Mouse (Mus musculus): ENCODE measurements at regions not wholly inside any gene's neighbourhood (a gene's known extent, or its start where the extent isn't known, plus 50 kb on each side); places are given as distances from the start of the nearest gene placed in this dataset.
A peak's percentile ranks its signal among the peaks of the same experiment; 100 is the strongest.
"Not testable (repeated sequence)": the region's sequence is repeated elsewhere in the genome, so short reads cannot be mapped to it uniquely, and the experiment has no call there.

- no peak for DNase-seq (ENCODE audit: extremely low spot score in 1 of 2, low spot score in 1 of 2)
These were observed 60.2 kb downstream of the Scg2 start for GRCm38 (mm10) chr1:79379736-79380135.

DNA sequence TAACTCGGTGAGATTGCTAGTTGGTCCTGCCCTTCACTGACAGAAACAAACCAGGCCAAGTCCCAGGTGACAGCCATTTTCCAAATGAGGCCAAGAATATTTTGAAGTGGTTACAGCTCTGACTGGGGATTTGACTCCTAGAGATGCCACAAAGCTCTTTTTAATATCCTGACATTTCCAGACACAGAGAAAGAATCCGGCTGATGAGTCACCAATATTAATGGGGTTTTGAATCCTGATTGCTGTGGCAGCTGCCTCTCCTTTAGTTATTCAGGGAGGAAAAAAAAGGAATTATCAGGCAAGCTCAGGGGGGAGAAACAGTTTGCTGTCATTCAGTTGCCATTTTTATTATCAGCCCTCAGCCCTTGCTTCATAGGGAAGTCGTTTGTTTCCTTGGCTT, 65.1 kb downstream of the Scg2 start:
- DNase-seq (ENCODE audit: extremely low spot score in 1 of 2, low spot score in 1 of 2), result no peak

DNA sequence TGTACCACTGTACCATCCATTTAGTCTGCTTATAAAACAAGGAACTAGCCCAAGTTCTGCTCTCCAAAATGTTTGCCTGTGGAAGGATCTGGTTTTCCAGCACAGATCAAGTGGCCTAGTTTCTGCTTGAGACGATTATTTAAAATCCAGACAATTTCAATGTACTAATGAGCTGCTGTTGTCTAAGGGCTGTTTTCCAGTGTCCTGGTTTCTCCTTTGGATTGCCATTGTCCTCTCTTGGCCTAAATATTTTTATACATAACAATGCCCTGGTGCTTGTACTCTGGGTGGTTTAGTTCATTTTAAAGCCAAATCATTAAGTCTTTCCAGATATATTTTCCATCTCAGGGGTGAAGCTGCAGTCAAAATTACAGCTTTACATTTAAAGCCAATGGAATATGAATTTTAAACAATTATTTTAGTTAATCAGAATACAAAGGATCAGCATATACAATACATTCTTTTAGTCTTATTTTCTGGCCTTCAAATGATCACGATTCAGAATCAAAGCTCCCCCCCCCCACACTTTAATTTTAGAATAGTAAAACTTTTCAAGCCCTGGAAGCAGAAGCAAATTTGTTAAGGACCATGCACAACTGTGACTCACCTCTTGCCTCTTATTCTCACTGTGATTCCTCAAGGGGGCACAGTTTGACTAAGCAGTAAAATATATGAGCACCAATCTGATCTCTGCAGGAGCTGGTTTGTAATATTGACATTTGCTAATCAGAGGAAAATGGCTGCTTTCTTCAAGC, 82.5 kb downstream of the Scg2 start:
- DNase-seq (ENCODE audit: extremely low spot score in 1 of 2, low spot score in 1 of 2), result no peak

GRCm38 (mm10) chr1:79346511-79346910, 93.4 kb downstream of the Scg2 start:
- DNase-seq (ENCODE audit: extremely low spot score in 1 of 2, low spot score in 1 of 2), result no peak

DNA sequence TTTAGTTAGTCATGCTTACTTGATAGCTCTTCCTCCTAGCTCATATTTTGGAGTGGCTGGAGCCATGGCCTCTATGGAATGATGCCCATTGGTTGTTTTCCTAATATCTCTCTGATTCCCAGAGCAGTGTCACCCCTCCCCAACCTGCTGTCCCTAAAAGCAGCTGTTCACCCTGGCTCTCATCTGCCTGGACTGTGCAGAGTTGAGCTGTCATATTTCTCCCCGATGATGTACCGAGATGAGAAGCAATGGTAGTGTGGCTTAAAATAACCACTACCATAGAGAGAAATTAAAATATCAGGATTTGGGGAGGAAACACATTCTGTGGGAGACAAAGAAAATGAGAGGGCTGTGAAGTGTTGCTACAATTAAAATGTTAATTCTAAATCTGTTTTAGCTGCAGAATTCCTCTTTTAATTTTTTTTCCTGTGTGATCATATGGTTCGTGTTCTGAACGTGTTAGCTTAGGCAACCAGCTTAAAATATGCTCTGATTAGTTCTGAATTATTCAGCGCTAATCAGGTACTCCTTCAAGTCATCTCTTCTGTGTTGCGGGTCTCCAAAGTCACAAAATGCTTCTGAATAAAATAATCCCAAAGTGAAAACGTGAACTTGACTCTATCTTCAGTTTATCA, 104.3 kb downstream of the Scg2 start:
- DNase-seq (ENCODE audit: extremely low spot score in 1 of 2, low spot score in 1 of 2), result peak in 1 of 2 experiments; percentile 7

DNA sequence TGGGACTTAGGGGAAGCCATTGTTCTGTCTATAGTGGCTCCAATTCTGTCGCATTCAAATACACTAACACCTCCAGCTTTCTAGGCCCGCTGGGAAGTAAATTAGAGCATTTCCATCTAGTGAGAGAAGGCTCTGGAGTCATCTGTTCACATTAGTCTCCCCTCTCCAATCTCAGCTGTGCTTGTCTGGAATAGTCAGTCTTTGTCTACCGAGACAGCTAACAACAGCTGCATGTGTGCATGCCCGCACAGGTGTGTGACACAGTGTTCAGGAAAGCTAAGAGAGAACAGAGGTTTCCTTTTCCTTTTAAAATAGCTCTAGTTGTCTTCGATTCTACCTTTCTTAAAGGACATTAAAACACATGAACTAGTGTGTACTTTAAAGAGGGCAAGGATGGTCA, 122.7 kb downstream of the Scg2 start:
- no peak for DNase-seq (ENCODE audit: extremely low spot score in 1 of 2, low spot score in 1 of 2)

- DNase-seq (ENCODE audit: extremely low spot score in 1 of 2, low spot score in 1 of 2), result no peak
These were observed 125.1 kb downstream of the Scg2 start for GRCm38 (mm10) chr1:79314774-79315173.

- DNase-seq (ENCODE audit: extremely low spot score in 1 of 2, low spot score in 1 of 2), result no peak
These were observed 127.8 kb downstream of the Scg2 start for GRCm38 (mm10) chr1:79312153-79312552.

GRCm38 (mm10) chr1:79303602-79304001, 136.3 kb downstream of the Scg2 start:
- no peak for DNase-seq (ENCODE audit: extremely low spot score in 1 of 2, low spot score in 1 of 2)

GRCm38 (mm10) chr1:79299639-79300038, 140.3 kb downstream of the Scg2 start:
- no peak for DNase-seq (ENCODE audit: extremely low spot score in 1 of 2, low spot score in 1 of 2)

GRCm38 (mm10) chr1:79259726-79260125, 180.2 kb downstream of the Scg2 start:
- no peak for DNase-seq (ENCODE audit: extremely low spot score in 1 of 2, low spot score in 1 of 2)

DNA sequence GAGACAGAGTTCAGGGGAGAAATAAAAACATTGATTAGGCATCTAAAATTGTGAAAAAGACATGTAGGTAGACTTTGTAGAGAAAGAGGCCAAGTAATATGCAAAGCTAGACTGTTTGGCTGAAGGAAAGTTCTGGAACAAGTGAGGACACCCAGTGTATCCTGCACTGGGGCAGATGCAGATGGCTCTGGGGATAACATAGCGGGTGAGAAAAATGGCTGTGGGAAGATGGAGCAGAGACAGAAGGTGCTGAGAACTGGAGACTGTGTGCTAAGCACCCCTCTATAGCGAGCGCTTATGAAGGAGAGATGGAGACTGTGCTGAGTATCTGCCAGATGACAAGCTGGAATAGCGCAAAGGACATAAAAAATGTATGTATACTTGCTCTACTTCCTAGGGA, 226.9 kb downstream of the Scg2 start:
- no peak for DNase-seq (ENCODE audit: extremely low spot score in 1 of 2, low spot score in 1 of 2)

DNA sequence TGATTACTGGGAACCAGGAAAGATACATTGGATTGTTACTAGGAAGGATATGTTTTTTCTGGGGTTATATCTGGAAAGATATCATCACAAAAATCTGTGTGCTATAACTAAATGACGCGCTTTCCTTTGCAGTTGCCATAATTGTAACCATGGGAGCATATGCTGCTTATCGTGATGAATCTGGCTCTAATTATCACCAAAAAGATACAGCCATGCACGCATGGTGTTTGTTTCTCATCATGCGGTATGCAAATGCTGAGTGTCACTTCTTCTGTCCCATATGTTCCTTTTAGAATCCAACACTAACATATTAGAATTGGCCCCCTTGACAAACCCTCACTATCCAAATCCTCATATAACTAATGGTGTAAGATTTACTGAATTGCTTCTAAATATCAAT, 227.4 kb downstream of the Scg2 start:
- no peak for DNase-seq (ENCODE audit: extremely low spot score in 1 of 2, low spot score in 1 of 2)

- not testable (repeated sequence) for DNase-seq (ENCODE audit: extremely low spot score in 1 of 2, low spot score in 1 of 2)
These were observed 227.9 kb downstream of the Scg2 start for GRCm38 (mm10) chr1:79211981-79212380.

DNA sequence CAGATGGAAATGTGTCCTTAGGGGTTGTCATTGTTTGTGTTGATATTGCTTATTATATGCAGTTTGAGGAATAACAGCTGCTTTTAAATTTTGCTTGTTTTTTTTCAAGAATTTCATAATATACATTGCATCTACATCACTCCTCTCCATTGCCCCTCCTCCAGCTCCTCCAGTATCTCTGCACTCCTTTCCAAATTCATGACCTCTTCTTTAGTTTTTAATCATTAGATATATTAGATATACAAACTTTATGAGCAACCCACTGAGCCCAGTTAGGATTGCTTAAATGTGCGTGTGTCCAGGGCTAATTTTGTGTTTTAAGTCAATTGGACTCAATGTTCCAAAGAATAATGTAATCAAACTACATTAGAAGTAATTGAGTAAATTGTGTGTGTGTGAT, 232.7 kb downstream of the Scg2 start:
- no peak for DNase-seq (ENCODE audit: extremely low spot score in 1 of 2, low spot score in 1 of 2)

GRCm38 (mm10) chr1:79197682-79198081, 242.2 kb downstream of the Scg2 start:
- no peak for DNase-seq (ENCODE audit: extremely low spot score in 1 of 2, low spot score in 1 of 2)

GRCm38 (mm10) chr1:79191031-79191430, 248.9 kb downstream of the Scg2 start:
- DNase-seq (ENCODE audit: extremely low spot score in 1 of 2, low spot score in 1 of 2), result no peak

DNA sequence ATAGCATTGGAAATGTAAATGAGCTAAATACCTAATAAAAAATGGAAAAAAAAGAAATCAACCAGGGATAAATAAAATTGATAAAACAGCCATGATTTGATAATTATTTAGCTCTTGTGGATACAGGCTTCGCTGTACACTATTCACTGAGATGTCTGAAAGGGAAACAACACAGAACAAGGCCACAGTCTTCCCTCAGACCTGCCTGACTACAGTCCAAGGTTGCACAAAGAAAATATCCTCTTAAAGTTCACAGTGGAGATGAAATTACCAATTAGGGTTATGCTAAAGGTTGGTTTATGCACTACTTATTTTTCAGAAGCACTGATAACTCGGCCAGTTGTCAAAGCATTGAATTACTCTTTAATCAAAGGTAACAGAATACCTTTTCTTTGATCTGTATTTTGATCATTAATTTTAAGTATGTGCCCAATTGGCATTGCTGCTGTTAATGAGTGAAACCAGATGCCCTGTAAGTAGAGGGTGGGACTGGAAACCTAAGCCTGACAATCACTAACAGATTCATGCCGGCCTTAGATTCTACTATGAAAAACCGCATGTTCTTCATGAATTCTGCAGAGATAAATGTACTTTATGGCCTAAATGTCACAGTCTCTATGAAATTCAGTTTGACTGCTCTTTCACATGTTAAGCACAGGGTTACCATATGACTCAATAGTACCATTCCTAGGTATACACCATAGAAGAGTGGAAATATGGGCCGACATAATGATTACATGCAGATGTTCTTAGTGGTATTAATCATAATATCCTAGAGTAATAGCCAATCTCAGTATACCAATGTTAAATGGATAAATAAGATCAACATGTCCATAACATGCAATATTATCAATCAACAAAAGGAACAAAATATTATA, 256.1 kb downstream of the Scg2 start:
- DNase-seq (ENCODE audit: extremely low spot score in 1 of 2, low spot score in 1 of 2), result no peak

- DNase-seq (ENCODE audit: extremely low spot score in 1 of 2, low spot score in 1 of 2), result no peak
These were observed 295.8 kb downstream of the Scg2 start for GRCm38 (mm10) chr1:79144113-79144512.
